Comparison of ENCODE assay signal across 7 mouse cellular contexts in the genomic region with DNA sequence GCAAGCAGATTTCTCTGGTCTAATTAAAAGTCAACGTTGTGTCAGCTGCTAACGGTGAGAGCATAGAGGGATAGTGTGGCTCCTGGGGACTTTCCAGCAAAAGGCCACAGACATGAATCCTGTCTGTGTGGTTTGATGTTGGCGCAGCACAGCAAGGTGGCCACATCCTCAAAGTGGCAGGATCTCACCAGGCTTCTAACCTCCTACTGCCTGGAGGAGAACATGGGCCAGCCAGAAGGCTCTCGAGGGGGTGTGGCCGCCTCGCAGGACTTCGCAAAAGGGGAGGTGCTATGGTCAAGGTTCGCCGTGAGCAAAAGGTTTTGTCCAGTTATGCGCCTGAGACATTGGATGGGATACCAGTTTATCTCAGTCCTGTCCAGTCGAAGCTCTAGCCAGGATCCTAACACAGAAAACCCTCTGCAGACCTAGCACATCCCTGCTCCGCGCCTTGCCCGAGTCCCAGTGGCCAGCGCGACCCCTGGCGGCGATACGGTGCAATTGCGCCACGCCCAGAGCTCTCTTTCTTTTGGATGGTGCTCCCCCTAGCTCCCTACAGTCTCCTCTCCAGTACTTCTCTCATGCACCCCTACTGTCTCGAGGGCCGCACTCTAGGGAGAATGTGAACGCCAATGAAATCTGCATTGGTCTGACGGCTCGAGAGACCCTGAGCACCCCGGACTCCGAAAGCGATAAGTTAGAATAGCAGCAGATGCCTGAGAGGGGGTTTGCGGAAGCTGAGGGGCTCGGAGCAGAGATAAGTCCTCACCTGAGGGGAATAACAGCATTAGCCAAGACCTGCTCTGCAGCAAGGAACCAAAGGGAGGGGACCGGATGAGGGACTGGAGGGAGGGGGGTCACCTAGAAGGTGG. TPM values are rescaled to one million over a fixed set of nuclear protein-coding genes. Genes with fewer than 3 reads are reported as not detected.
A peak's percentile ranks its signal among the peaks of the same experiment; 100 is the strongest.
DNase-seq lines count a peak whose midpoint lies in the region; ATAC-seq lines count a peak whose summit lies in the region.

No protein-coding gene starts in this region.

- ATAC-seq in intestine, embryonic 16.5 days: peak; percentile 84
- ATAC-seq in midbrain, embryonic 11.5 days (ENCODE audit: low FRiP score): peak; percentile 83

- DNase-seq in adrenal gland, adult (ENCODE audit: inconsistent age in 2 of 2, low spot score in 1 of 2): peak; percentile 91 to 97
- DNase-seq in embryo, embryonic 10.5 days (ENCODE audit: low spot score): peak; percentile 91
- DNase-seq in gastrocnemius, postnatal 36 days: peak; percentile 86 to 88
- peak; percentile 86 to 87 for DNase-seq in left cerebral cortex, postnatal 36 days (ENCODE audit: low spot score in 2 of 2)
- DNase-seq in midbrain, embryonic 11.5 days (ENCODE audit: low spot score, missing footprints): peak; percentile 99
- DNase-seq in skeletal muscle tissue, adult 2 months (ENCODE audit: low read depth, low spot score): peak; percentile 77

- H3K4me1 ChIP-seq in intestine, embryonic 16.5 days (ENCODE audit: control insufficient read depth, insufficient read depth, low read length): peaks cover 11% of the 10 kb centered on the region; the same call in 1 of the 2 replicates
- peaks cover 3% of the 10 kb centered on the region; the same call in 1 of the 2 replicates for H3K4me1 ChIP-seq in midbrain, embryonic 11.5 days (ENCODE audit: control insufficient read depth, insufficient read depth, low read length)

- no peak overlapping the region for H3K27ac ChIP-seq in intestine, embryonic 16.5 days (ENCODE audit: low read length)
- H3K27ac ChIP-seq in midbrain, embryonic 11.5 days (ENCODE audit: low read depth, low read length): no peak overlapping the region

- H3K9me3 ChIP-seq in intestine, embryonic 16.5 days (ENCODE audit: control insufficient read depth, low read length): 0 out of 2 replicates have a peak, but pooled peaks cover 2% of the 10 kb centered on the region
- H3K9me3 ChIP-seq in midbrain, embryonic 11.5 days (ENCODE audit: control insufficient read depth, low read length): no peaks in the 10 kb centered on the region

- 11% methylated on average over 32 of the region's 32 CpGs for WGBS in intestine, embryonic 16.5 days
- WGBS in midbrain, embryonic 11.5 days: 13% methylated on average over 32 of the region's 32 CpGs

- H3K4me2 ChIP-seq in intestine, embryonic 16.5 days (ENCODE audit: low read depth, low read length): peak overlapping the region; percentile 45
- peak overlapping the region; percentile 24; the same call in 1 of the 2 replicates for H3K4me2 ChIP-seq in midbrain, embryonic 11.5 days

- intact Hi-C loops in gastrocnemius, postnatal 36 days (cut with DNase I): loop anchor here (2.0 kb wide), 1 partner anchor 50 kb away; no protein-coding TSS in a partner anchor
- intact Hi-C loops in left cerebral cortex, postnatal 36 days (cut with DNase I): loop anchor here (1.0 kb wide), 1 partner anchor 54 kb away; no protein-coding TSS in a partner anchor

- H3K4me3 ChIP-seq in intestine, embryonic 16.5 days (ENCODE audit: low read length): peak overlapping the region; percentile 21; the same call in 1 of the 2 replicates
- H3K4me3 ChIP-seq in midbrain, embryonic 11.5 days (ENCODE audit: low read depth, low read length): no peak overlapping the region

- peaks cover 6% of the 10 kb centered on the region; the same call in 1 of the 2 replicates for H3K27me3 ChIP-seq in intestine, embryonic 16.5 days (replicated peaks; ENCODE audit: control insufficient read depth, insufficient read depth, low read length)
- H3K27me3 ChIP-seq in midbrain, embryonic 11.5 days (ENCODE audit: control insufficient read depth, insufficient read depth, low read length): peaks cover 6% of the 10 kb centered on the region

- H3K36me3 ChIP-seq in intestine, embryonic 16.5 days (ENCODE audit: control insufficient read depth, insufficient read depth, low read length): no peaks in the 10 kb centered on the region
- H3K36me3 ChIP-seq in midbrain, embryonic 11.5 days (ENCODE audit: control insufficient read depth, insufficient read depth, low read length): no peaks in the 10 kb centered on the region

- peak overlapping the region; percentile 41 for H3K9ac ChIP-seq in intestine, embryonic 16.5 days (ENCODE audit: low read depth, low read length)
- H3K9ac ChIP-seq in midbrain, embryonic 11.5 days (ENCODE audit: low read length): no peak overlapping the region

RNA-seq across cellular contexts. Expression of gene Cep170b, which starts 13.3 kb away (rescaled TPM):
- total RNA-seq in gastrocnemius, postnatal 36 days (2021): 10 to 100 TPM; 11.2 to 12.3 TPM
- polyA plus RNA-seq in intestine, embryonic 16.5 days (2015; fragmentation: Nextera tagmentation; extraction: Ambion mirVana): 12.4 and 13.2 TPM in 2 replicates
- total RNA-seq in left cerebral cortex, postnatal 36 days (2021): 100 to 1,000 TPM; 258 to 267 TPM
- 5.2 and 5.5 TPM in 2 replicates for polyA plus RNA-seq in midbrain, embryonic 11.5 days (2014; fragmentation: Nextera tagmentation; extraction: Ambion mirVana)

RNA-seq across cellular contexts. Expression of gene Zbtb42, which starts 28.3 kb away (rescaled TPM):
- 1 to 10 TPM in 1 of 2 experiments, under 1 TPM in 1; 0.79 to 1.1 TPM for total RNA-seq in gastrocnemius, postnatal 36 days (2021)
- 6.8 and 8.2 TPM in 2 replicates for polyA plus RNA-seq in intestine, embryonic 16.5 days (2015; fragmentation: Nextera tagmentation; extraction: Ambion mirVana)
- total RNA-seq in left cerebral cortex, postnatal 36 days (2021): under 1 TPM; 0.70 to 0.81 TPM
- 4.8 and 5.1 TPM in 2 replicates for polyA plus RNA-seq in midbrain, embryonic 11.5 days (2014; fragmentation: Nextera tagmentation; extraction: Ambion mirVana)

RNA-seq across cellular contexts. Expression of gene Akt1, which starts 32.3 kb away (rescaled TPM):
- 10 to 100 TPM; 49.9 to 55.7 TPM for total RNA-seq in gastrocnemius, postnatal 36 days (2021)
- 56.5 and 65.5 TPM in 2 replicates for polyA plus RNA-seq in intestine, embryonic 16.5 days (2015; fragmentation: Nextera tagmentation; extraction: Ambion mirVana)
- total RNA-seq in left cerebral cortex, postnatal 36 days (2021): 100 to 1,000 TPM; 143 to 162 TPM
- 62.5 and 82.6 TPM in 2 replicates for polyA plus RNA-seq in midbrain, embryonic 11.5 days (2014; fragmentation: Nextera tagmentation; extraction: Ambion mirVana)

RNA-seq across cellular contexts. Expression of gene Pld4, which starts 53.5 kb away (rescaled TPM):
- 1 to 10 TPM; 2.3 to 3.0 TPM for total RNA-seq in gastrocnemius, postnatal 36 days (2021)
- 12.2 and 13.0 TPM in 2 replicates for polyA plus RNA-seq in intestine, embryonic 16.5 days (2015; fragmentation: Nextera tagmentation; extraction: Ambion mirVana)
- total RNA-seq in left cerebral cortex, postnatal 36 days (2021): 10 to 100 TPM in 1 of 2 experiments, 1 to 10 TPM in 1; 9.3 to 10.3 TPM
- polyA plus RNA-seq in midbrain, embryonic 11.5 days (2014; fragmentation: Nextera tagmentation; extraction: Ambion mirVana): 3.5 and 4.2 TPM in 2 replicates

Comparison
In these comparisons a context has a peak if more than half of its experiments do, and no peak if none do; other contexts are left out.
1. RNA of gene Cep170b, which starts 13.3 kb away (total RNA-seq): 258 to 267 TPM in left cerebral cortex, postnatal 36 days; 11.2 to 12.3 TPM in gastrocnemius, postnatal 36 days; every median in the first group is over 10 times any median in the second.
2. Peak in every context shown above with its lines, with median percentiles within 50 percentile points of each other: DNase-seq.